Mouse (Mus musculus): ENCODE results near the gene Platr25.
"Not testable (repeated sequence)": the region's sequence is repeated elsewhere in the genome, so short reads cannot be mapped to it uniquely, and the experiment has no call there.

DNA sequence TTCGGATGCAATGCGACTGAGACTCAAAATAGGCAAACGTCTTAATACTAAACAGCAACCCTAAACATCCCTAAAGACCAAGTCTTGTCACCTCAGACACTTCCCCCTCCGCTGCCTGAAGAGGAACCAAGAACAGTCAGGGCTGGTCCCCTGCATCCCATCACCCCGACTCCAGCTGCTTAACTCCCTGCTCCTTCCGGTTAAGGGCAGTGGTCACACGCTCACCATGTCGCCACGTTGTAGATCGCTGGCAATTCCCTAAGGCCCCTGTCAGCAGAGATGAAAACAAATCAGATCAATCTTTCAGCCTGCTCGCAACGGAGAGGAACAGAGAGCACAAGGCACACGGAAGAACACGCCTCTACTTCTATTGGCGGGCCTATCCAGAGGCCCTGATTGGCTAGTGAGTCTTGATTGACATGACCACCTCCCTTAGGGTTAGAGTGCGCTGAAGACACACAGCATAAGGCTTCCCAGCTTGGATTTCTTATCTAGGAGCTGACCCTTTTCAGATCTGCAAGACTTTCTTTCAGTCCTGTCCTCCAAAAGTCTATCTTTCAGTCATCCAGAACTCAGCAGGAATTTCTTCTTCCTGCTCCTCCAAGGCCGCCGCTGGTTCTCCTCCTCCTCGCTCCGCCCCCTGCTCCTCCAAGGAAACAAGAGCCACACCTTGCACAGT is 75.8 kb downstream of the Platr25 start:
- not testable (repeated sequence) for TF ChIP-seq POLR2A (IDR thresholded peaks at IDR 0.05; ENCODE audit: low read depth, low read length); CTCF (conservative IDR thresholded peaks at IDR 0.05; ENCODE audit: insufficient read depth, insufficient read length, low read depth, low read length)

Data from kidney, adult 2 months (tissue).